Mouse (Mus musculus): ENCODE measurements around the gene S100a4.

S100a4 gene

GRCm38 (mm10) chr3:90589947-90590346, 13.6 kb upstream of the S100a4 start, which contains the start of gene S100a2:
TSS of gene S100a2 (plus strand) at chr3:90590247.
- TF ChIP-seq GATA4 (IDR thresholded peaks at IDR 0.05; ENCODE audit: insufficient replicate concordance, low read length) = no peak

GRCm38 (mm10) chr3:90594466-90594865, 9.1 kb upstream of the S100a4 start:
- TF ChIP-seq GATA4 (IDR thresholded peaks at IDR 0.05; ENCODE audit: insufficient replicate concordance, low read length) = no peak

GRCm38 (mm10) chr3:90595556-90595955, 8.0 kb upstream of the S100a4 start:
- TF ChIP-seq GATA4 (IDR thresholded peaks at IDR 0.05; ENCODE audit: insufficient replicate concordance, low read length) = no peak

- no peak for TF ChIP-seq GATA4 (IDR thresholded peaks at IDR 0.05; ENCODE audit: insufficient replicate concordance, low read length)
Measured at GRCm38 (mm10) chr3:90596810-90597209, 6.8 kb upstream of the S100a4 start.

GRCm38 (mm10) chr3:90597736-90598135, 5.8 kb upstream of the S100a4 start:
- no peak for TF ChIP-seq GATA4 (IDR thresholded peaks at IDR 0.05; ENCODE audit: insufficient replicate concordance, low read length)

GRCm38 (mm10) chr3:90598212-90598611, 5.4 kb upstream of the S100a4 start:
- no peak for TF ChIP-seq GATA4 (IDR thresholded peaks at IDR 0.05; ENCODE audit: insufficient replicate concordance, low read length)

- no peak for TF ChIP-seq GATA4 (IDR thresholded peaks at IDR 0.05; ENCODE audit: insufficient replicate concordance, low read length)
Measured at GRCm38 (mm10) chr3:90599401-90599800, 4.2 kb upstream of the S100a4 start.

GRCm38 (mm10) chr3:90600036-90600435, 3.5 kb upstream of the S100a4 start:
- TF ChIP-seq GATA4 (IDR thresholded peaks at IDR 0.05; ENCODE audit: insufficient replicate concordance, low read length) = no peak

GRCm38 (mm10) chr3:90600458-90601195, 2.9 kb upstream of the S100a4 start:
- no peak for TF ChIP-seq GATA4 (IDR thresholded peaks at IDR 0.05; ENCODE audit: insufficient replicate concordance, low read length)

- TF ChIP-seq GATA4 (IDR thresholded peaks at IDR 0.05; ENCODE audit: insufficient replicate concordance, low read length) = no peak
Measured at GRCm38 (mm10) chr3:90601486-90602110, 2.0 kb upstream of the S100a4 start, which contains the start of gene Gm42674. TSS of gene Gm42674 (plus strand) at chr3:90601904.

- TF ChIP-seq GATA4 (IDR thresholded peaks at IDR 0.05; ENCODE audit: insufficient replicate concordance, low read length) = no peak
Measured at GRCm38 (mm10) chr3:90604416-90604815, 845 bp downstream of the S100a4 start.

GRCm38 (mm10) chr3:90605049-90605448, 1.5 kb downstream of the S100a4 start:
- no peak for TF ChIP-seq GATA4 (IDR thresholded peaks at IDR 0.05; ENCODE audit: insufficient replicate concordance, low read length)

- no peak for TF ChIP-seq GATA4 (IDR thresholded peaks at IDR 0.05; ENCODE audit: insufficient replicate concordance, low read length)
Measured at GRCm38 (mm10) chr3:90605736-90606135, 2.2 kb downstream of the S100a4 start.

GRCm38 (mm10) chr3:90606185-90606584, 2.6 kb downstream of the S100a4 start:
- no peak for TF ChIP-seq GATA4 (IDR thresholded peaks at IDR 0.05; ENCODE audit: insufficient replicate concordance, low read length)

- no peak for TF ChIP-seq GATA4 (IDR thresholded peaks at IDR 0.05; ENCODE audit: insufficient replicate concordance, low read length)
Measured at GRCm38 (mm10) chr3:90607361-90607760, 3.8 kb downstream of the S100a4 start.

- TF ChIP-seq GATA4 (IDR thresholded peaks at IDR 0.05; ENCODE audit: insufficient replicate concordance, low read length) = no peak
Measured at GRCm38 (mm10) chr3:90608223-90608622, 4.7 kb downstream of the S100a4 start, which contains the start of gene S100a5. TSS of gene S100a5 (plus strand) at chr3:90608523.

All from liver, adult (tissue).